Comparison of ENCODE assay signal across 10 mouse cellular contexts in genomic region chr12:50546394-50546793, GRCm38 (mm10).
DNase-seq lines count a peak whose midpoint lies in the region; ATAC-seq and TF ChIP-seq lines count a peak whose summit lies in the region.
"Had no signal": no experiment of that assay in that cellular context is flagged by ENCODE, and none has a peak within 500 bp of the region (broad histone marks: within the 10 kb centered on the region; RNA-seq: fewer than 3 reads in every experiment).

No protein-coding gene starts in this region.

- 40% methylated on average over 5 of the region's 5 CpGs for WGBS in forebrain, postnatal 0 days
- WGBS in forebrain, embryonic 11.5 days, result 92% methylated on average over 5 of the region's 5 CpGs

- no peaks in the 10 kb centered on the region for H3K9me3 ChIP-seq in forebrain, postnatal 0 days (ENCODE audit: low read length)
- no peaks in the 10 kb centered on the region for H3K9me3 ChIP-seq in forebrain, embryonic 11.5 days (ENCODE audit: control insufficient read depth, low read length)
- H3K9me3 ChIP-seq: liver, embryonic 15.5 days had no signal

- no peaks in the 10 kb centered on the region for H3K36me3 ChIP-seq in forebrain, postnatal 0 days (ENCODE audit: insufficient read depth)
- H3K36me3 ChIP-seq in forebrain, embryonic 11.5 days (ENCODE audit: control insufficient read depth, insufficient read depth, low read length), result no peaks in the 10 kb centered on the region
- H3K36me3 ChIP-seq: liver, embryonic 15.5 days had no signal

- no peaks in the 10 kb centered on the region for H3K27me3 ChIP-seq in forebrain, postnatal 0 days (ENCODE audit: insufficient read depth, low read length)
- no peaks in the 10 kb centered on the region for H3K27me3 ChIP-seq in forebrain, embryonic 11.5 days (ENCODE audit: control insufficient read depth, insufficient read depth, low read length)
- H3K27me3 ChIP-seq: liver, embryonic 15.5 days had no signal

- TF ChIP-seq CTCF in forebrain, postnatal 0 days (IDR thresholded peaks at IDR 0.05; ENCODE audit: low read depth), result no peak

- peak; percentile 67 for DNase-seq in forebrain, postnatal 0 days
- no peak for DNase-seq in forebrain, embryonic 11.5 days (ENCODE audit: low spot score)
- peak; percentile 46 for DNase-seq in layer of hippocampus, adult 11-12 months (ENCODE audit: low spot score)
- no peak for DNase-seq in layer of hippocampus, postnatal 25 days (ENCODE audit: extremely low spot score in 1 of 2, low spot score in 1 of 2)
- peak; percentile 31 to 34 for DNase-seq in right cerebral cortex, postnatal 10 days (ENCODE audit: low spot score in 2 of 2)
- DNase-seq in right cerebral cortex, adult 2 months (ENCODE audit: low spot score in 2 of 2), result no peak
- peak; percentile 14 for DNase-seq in heart, postnatal 4 days
- no peak for DNase-seq in urinary bladder, postnatal 4 days (ENCODE audit: low spot score in 2 of 2)
- DNase-seq: retina, postnatal 1 day had no signal

- H3K27ac ChIP-seq in forebrain, postnatal 0 days (ENCODE audit: low read depth, low read length), result no peak overlapping the region
- no peak overlapping the region for H3K27ac ChIP-seq in forebrain, embryonic 11.5 days (ENCODE audit: low read depth, low read length)
- H3K27ac ChIP-seq: liver, embryonic 15.5 days had no signal

- 0 out of 2 replicates have a peak, but pooled peaks have one; percentile 20 for ATAC-seq in forebrain, postnatal 0 days
- no peak for ATAC-seq in forebrain, embryonic 11.5 days (replicated peaks; ENCODE audit: low FRiP score)

- no peak overlapping the region for H3K4me2 ChIP-seq in forebrain, postnatal 0 days (ENCODE audit: low read depth)
- H3K4me2 ChIP-seq in forebrain, embryonic 11.5 days (ENCODE audit: low read depth, low read length, severe bottlenecking), result no peak overlapping the region
- H3K4me2 ChIP-seq: liver, embryonic 15.5 days had no signal

- peaks cover 18% of the 10 kb centered on the region for H3K4me1 ChIP-seq in forebrain, postnatal 0 days (ENCODE audit: insufficient read depth)
- peaks cover 7% of the 10 kb centered on the region; the same call in 1 of the 2 replicates for H3K4me1 ChIP-seq in forebrain, embryonic 11.5 days (replicated peaks; ENCODE audit: control insufficient read depth, insufficient read depth, low read length)
- H3K4me1 ChIP-seq: liver, embryonic 15.5 days had no signal

- H3K4me3 ChIP-seq in forebrain, postnatal 0 days (ENCODE audit: low read depth, low read length), result no peak overlapping the region
- no peak overlapping the region for H3K4me3 ChIP-seq in forebrain, embryonic 11.5 days (ENCODE audit: low read depth, low read length)
- H3K4me3 ChIP-seq: liver, embryonic 15.5 days had no signal

- no peak overlapping the region for H3K9ac ChIP-seq in forebrain, postnatal 0 days
- no peak overlapping the region for H3K9ac ChIP-seq in forebrain, embryonic 11.5 days (ENCODE audit: low read length)
- H3K9ac ChIP-seq: liver, embryonic 15.5 days had no signal

Comparison
In these comparisons a context has a peak if more than half of its experiments do, and no peak if none do; other contexts are left out.
1. DNase-seq: peak in forebrain, postnatal 0 days (single experiment), layer of hippocampus, adult 11-12 months (single experiment), right cerebral cortex, postnatal 10 days (2 of 2) and heart, postnatal 4 days (single experiment); none in forebrain, embryonic 11.5 days (single experiment), layer of hippocampus, postnatal 25 days (0 of 2), right cerebral cortex, adult 2 months (0 of 2) and urinary bladder, postnatal 4 days (0 of 2).